Mouse (Mus musculus) olfactory bulb, adult 2 months (tissue): Measurements from ENCODE around the gene Palm3.

Experiments
- CTCF ChIP-seq: fragments of 200-500 bp; IDR thresholded peaks from 2 replicates; pipeline ENCODE4 v1.5.1; 2012; ENCODE audit warnings: low read depth, mild to moderate bottlenecking, low read length, moderate library complexity; ENCODE audit not compliant: insufficient read depth
- POLR2A ChIP-seq: fragments of 200-500 bp; IDR thresholded peaks from 2 replicates; pipeline ENCODE4 v1.6.1; 2012; ENCODE audit warnings: mild to moderate bottlenecking, low read depth, low read length, moderate library complexity; ENCODE audit not compliant: insufficient read depth

DNA sequence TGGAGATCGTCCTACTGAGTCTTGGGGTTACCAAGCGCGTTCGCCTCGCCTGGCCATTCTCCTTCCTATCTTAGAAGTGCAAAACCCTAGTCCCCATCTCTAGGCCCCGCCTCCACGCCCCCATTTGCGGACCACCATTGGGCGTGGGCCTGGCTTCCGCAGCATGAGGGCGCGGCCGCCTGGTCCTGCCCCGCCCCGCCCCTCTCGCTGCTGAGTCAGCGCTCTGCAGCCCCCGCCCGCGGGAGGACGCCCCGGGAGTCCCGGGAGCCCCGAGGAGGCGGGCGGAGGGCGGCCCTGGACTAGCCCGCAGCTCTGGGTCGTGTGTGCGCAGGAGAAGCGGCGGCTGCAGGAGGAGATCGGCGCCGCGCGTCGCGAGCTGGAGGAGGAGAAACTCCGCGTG lies 4.6 kb downstream of the Palm3 start:
- TF ChIP-seq POLR2A, result no peak
- TF ChIP-seq CTCF, result no peak
